Mouse (Mus musculus): ENCODE measurements around the gene Wdr82.

Wdr82 gene

DNA sequence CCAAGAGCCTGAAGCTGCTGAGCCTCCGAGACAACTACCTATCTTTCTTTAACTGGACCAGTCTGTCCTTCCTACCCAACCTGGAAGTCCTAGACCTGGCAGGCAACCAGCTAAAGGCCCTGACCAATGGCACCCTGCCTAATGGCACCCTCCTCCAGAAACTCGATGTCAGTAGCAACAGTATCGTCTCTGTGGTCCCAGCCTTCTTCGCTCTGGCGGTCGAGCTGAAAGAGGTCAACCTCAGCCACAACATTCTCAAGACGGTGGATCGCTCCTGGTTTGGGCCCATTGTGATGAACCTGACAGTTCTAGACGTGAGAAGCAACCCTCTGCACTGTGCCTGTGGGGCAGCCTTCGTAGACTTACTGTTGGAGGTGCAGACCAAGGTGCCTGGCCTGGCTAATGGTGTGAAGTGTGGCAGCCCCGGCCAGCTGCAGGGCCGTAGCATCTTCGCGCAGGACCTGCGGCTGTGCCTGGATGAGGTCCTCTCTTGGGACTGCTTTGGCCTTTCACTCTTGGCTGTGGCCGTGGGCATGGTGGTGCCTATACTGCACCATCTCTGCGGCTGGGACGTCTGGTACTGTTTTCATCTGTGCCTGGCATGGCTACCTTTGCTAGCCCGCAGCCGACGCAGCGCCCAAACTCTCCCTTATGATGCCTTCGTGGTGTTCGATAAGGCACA, 54.9 kb downstream of the Wdr82 start:
- no peak for DNase-seq (ENCODE audit: low read depth, low spot score)

DNA sequence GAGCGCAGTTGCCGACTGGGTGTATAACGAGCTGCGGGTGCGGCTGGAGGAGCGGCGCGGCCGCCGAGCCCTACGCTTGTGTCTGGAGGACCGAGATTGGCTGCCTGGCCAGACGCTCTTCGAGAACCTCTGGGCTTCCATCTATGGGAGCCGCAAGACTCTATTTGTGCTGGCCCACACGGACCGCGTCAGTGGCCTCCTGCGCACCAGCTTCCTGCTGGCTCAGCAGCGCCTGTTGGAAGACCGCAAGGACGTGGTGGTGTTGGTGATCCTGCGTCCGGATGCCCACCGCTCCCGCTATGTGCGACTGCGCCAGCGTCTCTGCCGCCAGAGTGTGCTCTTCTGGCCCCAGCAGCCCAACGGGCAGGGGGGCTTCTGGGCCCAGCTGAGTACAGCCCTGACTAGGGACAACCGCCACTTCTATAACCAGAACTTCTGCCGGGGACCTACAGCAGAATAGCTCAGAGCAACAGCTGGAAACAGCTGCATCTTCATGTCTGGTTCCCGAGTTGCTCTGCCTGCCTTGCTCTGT, 55.5 kb downstream of the Wdr82 start:
- no peak for DNase-seq (ENCODE audit: low read depth, low spot score)

- DNase-seq (ENCODE audit: low read depth, low spot score): no peak
Observed at GRCm38 (mm10) chr9:106227790-106228429, 57.2 kb downstream of the Wdr82 start.

DNA sequence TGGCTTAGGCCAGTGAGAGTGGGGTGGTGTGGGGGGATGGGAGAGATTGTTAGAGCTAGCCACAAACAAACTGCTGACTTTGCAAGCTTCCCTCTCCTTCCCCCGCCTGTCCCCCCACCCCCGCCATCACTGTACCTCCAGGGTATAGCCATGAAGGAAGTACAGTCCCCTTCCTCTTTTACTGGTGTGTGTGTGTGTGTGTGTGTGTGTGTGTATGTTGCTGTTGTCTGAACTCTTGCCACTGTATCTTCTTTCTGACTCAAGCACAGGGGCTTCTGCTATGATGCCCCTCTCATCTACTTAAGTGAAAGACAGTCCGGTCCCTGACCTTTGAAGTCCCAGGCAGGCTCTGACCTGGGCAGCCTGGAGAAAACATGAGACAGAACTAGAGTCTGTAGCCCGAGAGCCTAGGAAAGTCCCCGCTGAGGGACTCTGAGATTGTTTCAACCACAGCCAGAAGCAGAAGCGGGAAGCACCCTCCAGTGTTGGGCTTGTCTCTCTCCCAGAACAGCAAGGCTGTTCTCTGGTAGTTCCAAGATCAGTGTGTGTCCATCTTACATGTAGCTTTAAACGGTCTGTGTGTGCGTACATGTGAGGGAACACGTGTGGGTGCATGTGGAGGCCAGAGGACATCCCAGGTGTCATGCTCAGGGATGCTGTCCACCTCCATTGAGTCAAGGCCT, 59.5 kb downstream of the Wdr82 start:
- DNase-seq (ENCODE audit: low read depth, low spot score): no peak

- DNase-seq (ENCODE audit: low read depth, low spot score): no peak
Observed at GRCm38 (mm10) chr9:106230734-106231106, 60.0 kb downstream of the Wdr82 start.

DNA sequence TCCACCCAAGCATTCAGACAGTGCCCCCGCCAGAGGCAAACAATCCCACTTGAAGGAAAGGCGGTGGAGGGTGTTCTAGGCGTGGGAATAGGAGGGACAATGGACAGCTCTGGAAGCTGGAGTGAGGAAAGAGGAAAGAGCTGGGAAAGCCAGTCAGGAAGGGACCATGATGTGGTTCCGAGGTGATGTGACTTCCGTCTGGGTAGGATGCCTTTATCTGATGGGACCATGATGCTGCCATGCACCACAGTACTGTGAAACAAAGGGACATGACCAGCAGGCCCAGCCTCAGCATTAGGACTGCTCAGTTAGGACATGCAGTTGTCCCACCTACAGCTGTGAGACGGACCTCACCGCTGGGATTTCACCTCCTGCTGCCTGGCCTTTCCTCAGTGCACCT, 60.5 kb downstream of the Wdr82 start:
- no peak for DNase-seq (ENCODE audit: low read depth, low spot score)

- DNase-seq (ENCODE audit: low read depth, low spot score): no peak
Observed at GRCm38 (mm10) chr9:106231816-106232215, 61.1 kb downstream of the Wdr82 start.

DNA sequence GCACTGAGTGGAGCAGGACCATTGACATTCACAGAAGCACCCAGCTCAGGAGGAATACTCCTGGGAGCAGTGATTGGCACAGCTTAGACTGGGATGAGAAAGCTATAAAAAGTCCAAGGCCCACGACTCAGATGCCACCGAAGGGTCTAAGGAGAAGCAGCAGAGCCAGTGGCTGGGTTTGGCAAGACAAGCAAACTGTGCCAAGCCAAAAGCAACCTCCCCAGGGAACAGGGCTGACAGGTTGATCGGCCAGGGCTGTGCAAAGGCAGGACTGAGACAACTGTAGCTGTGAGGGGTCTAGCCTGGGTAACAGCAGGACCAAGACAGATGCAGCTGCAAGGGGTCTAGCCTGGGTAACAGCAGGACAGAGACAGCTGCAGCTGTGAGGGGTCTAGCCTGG, 62.2 kb downstream of the Wdr82 start:
- DNase-seq (ENCODE audit: low read depth, low spot score): no peak

- DNase-seq (ENCODE audit: low read depth, low spot score): no peak
Observed at GRCm38 (mm10) chr9:106233953-106234352, 63.2 kb downstream of the Wdr82 start.

DNA sequence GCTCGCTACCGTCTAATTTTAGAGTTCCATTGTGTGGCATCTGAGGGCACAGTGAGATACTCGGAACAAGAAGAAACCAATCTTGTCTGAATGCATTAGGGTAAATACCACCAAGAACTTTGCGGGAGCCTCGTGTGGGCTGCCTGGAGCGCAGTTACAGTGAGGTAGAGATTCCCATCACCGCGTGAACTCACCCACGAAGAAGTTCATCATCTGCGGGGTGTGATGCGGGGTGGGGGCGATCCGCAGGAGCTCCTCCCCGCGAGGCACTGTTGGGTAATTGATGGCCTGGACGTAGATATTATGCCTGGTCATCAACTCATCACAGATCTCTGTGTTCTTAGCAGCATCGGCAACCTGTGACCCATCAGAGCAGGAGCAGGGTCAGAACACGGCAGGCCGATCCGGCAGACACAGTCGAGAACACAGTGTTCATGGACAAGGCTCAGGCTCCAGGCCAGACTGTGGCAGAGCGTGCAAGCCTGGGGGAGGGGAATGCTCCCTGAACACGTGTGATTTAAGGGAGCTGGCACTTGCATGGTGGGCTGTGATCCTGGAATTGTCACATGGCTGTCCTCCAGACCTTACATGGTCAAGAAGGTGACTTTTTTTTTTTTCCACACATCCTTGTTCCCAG, 64.6 kb downstream of the Wdr82 start:
- DNase-seq (ENCODE audit: low read depth, low spot score): no peak

GRCm38 (mm10) chr9:106236156-106236817, 65.6 kb downstream of the Wdr82 start:
- DNase-seq (ENCODE audit: low read depth, low spot score): no peak

DNA sequence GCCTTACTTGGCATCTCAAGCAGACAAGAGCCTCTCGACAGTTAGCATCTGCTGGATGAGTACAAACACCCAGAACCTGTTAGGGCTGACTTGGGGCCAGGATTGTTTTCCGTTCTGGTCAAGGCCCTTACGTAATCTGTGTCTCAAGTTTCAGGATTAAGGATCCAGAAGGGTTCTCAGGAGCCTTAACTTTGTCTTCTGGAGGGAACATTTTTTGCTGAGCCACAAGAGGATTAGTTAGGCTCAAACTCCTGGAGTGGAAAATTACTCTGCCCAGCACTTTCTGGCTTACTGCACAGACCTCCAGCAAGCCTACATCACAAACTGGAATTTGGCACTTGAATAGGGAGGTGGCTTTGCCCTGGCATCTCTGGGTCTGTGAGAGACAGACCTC, 66.1 kb downstream of the Wdr82 start:
- DNase-seq (ENCODE audit: low read depth, low spot score): no peak

- DNase-seq (ENCODE audit: low read depth, low spot score): no peak
Observed at GRCm38 (mm10) chr9:106237401-106237800, 66.7 kb downstream of the Wdr82 start.

- no peak for DNase-seq (ENCODE audit: low read depth, low spot score)
Observed at GRCm38 (mm10) chr9:106237878-106238277, 67.2 kb downstream of the Wdr82 start.

All from forelimb bud, embryonic 11.5 days (tissue).